Mouse (Mus musculus) limb, embryonic 11.5 days (tissue): ENCODE measurements at regions not wholly inside any gene's neighbourhood (a gene's known extent, or its start where the extent isn't known, plus 50 kb on each side); places are given as distances from the start of the nearest gene placed in this dataset.
A peak's percentile ranks its signal among the peaks of the same experiment; 100 is the strongest.

Experiments used
- ATAC-seq: fragments of 200-750 bp; cut with Nextera tagmentation; 2 replicates; pipeline ENCODE4 v1.8.0; 2017; ENCODE audit warnings: low read depth; ENCODE audit not compliant: insufficient number of reproducible peaks, low FRiP score, low TSS enrichment
- DNase-seq: peaks from one replicate; pipeline ENCODE4 v3.0.0-alpha.2; 2015; ENCODE audit warnings: low spot score
- H3K27ac ChIP-seq: fragments of 300-500 bp; sonication (generic); replicated peaks from 2 replicates; pipeline ENCODE4 v1.5.1; 2014; ENCODE audit warnings: low read depth, mild to moderate bottlenecking, low read length
- H3K27me3 ChIP-seq: fragments of 300-500 bp; sonication (generic); 2 replicates; pipeline ENCODE4 v1.6.1; 2014; ENCODE audit warnings: mild to moderate bottlenecking, low read length, mixed read lengths; ENCODE audit not compliant: control insufficient read depth, insufficient read depth
- H3K36me3 ChIP-seq: fragments of 300-500 bp; sonication (generic); 2 replicates; pipeline ENCODE4 v1.6.1; 2014; ENCODE audit warnings: mild to moderate bottlenecking, low read length, moderate library complexity, mixed read lengths; ENCODE audit not compliant: control insufficient read depth, insufficient read depth
- H3K4me1 ChIP-seq: fragments of 300-500 bp; sonication (generic); 2 replicates; pipeline ENCODE4 v1.6.1; 2014; ENCODE audit warnings: low read length, mixed read lengths; ENCODE audit not compliant: control insufficient read depth, insufficient read depth
- H3K4me2 ChIP-seq: fragments of 300-500 bp; sonication (generic); 2 replicates; pipeline ENCODE4 v1.6.1; 2014; ENCODE audit warnings: low read depth, mild to moderate bottlenecking, moderate library complexity; ENCODE audit not compliant: severe bottlenecking
- H3K4me3 ChIP-seq: fragments of 300-500 bp; sonication (generic); 2 replicates; pipeline ENCODE4 v1.5.1; 2014; ENCODE audit warnings: low read depth, low read length
- H3K9ac ChIP-seq: fragments of 300-500 bp; sonication (generic); 2 replicates; pipeline ENCODE4 v1.6.1; 2014; ENCODE audit warnings: mild to moderate bottlenecking, low read length
- H3K9me3 ChIP-seq: fragments of 300-500 bp; sonication (generic); 2 replicates; pipeline ENCODE4 v1.6.1; 2016; ENCODE audit warnings: low read length; ENCODE audit not compliant: control insufficient read depth
- WGBS: fragments of 180-500 bp; shearing (Covaris S2); extraction: QIAGEN DNeasy Blood & Tissue Kit; methylation state at CpG from one replicate; pipeline ENCODE4 v1.1.7; 2014; 5-methylcytosine and 5-hydroxymethylcytosine counted together

- WGBS: 69% methylated on average over 8 of the region's 8 CpGs
- ATAC-seq (no peak), DNase-seq (no peak)
- 0 out of 2 replicates have a peak, but pooled peaks cover 2% of the 10 kb centered on the region for H3K4me1 ChIP-seq
- H3K27ac ChIP-seq: no peak overlapping the region; the same call in 1 of the 2 replicates
- no peaks in the 10 kb centered on the region for H3K27me3 ChIP-seq
- H3K4me2 ChIP-seq: no peak overlapping the region
- H3K4me3 ChIP-seq: no peak overlapping the region
- H3K36me3 ChIP-seq: no peaks in the 10 kb centered on the region
- no peak overlapping the region for H3K9ac ChIP-seq
- no peaks in the 10 kb centered on the region for H3K9me3 ChIP-seq
These were observed 241.6 kb upstream of the Atp5g3 start for GRCm38 (mm10) chr2:74152534-74153246.

GRCm38 (mm10) chr2:74147193-74147592, 236.1 kb upstream of the Atp5g3 start:
- Histone ChIP-seq H3K27me3 (no peaks in the 10 kb centered on the region), H3K4me3 (no peak overlapping the region), H3K4me1 (no peaks in the 10 kb centered on the region), H3K9me3 (no peaks in the 10 kb centered on the region), H3K9ac (no peak overlapping the region), H3K4me2 (no peak overlapping the region), H3K36me3 (no peaks in the 10 kb centered on the region), H3K27ac (no peak overlapping the region)
- 84% methylated on average over 4 of the region's 4 CpGs for WGBS
- no peak for DNase-seq
- ATAC-seq: no peak

GRCm38 (mm10) chr2:74136624-74137003, 225.5 kb upstream of the Atp5g3 start:
- no peaks in the 10 kb centered on the region for H3K27me3 ChIP-seq
- WGBS: 24% methylated on average over 9 of the region's 9 CpGs

GRCm38 (mm10) chr2:74135963-74136623, 225.0 kb upstream of the Atp5g3 start:
- no peaks in the 10 kb centered on the region for H3K36me3 ChIP-seq
- no peak overlapping the region for H3K4me2 ChIP-seq
- 51% methylated on average over 15 of the region's 15 CpGs for WGBS
- no peaks in the 10 kb centered on the region for H3K9me3 ChIP-seq
- H3K27ac ChIP-seq: no peak overlapping the region
- no peaks in the 10 kb centered on the region for H3K27me3 ChIP-seq
- no peak overlapping the region for H3K4me3 ChIP-seq
- peaks cover 6% of the 10 kb centered on the region; the same call in 1 of the 2 replicates for H3K4me1 ChIP-seq
- H3K9ac ChIP-seq: no peak overlapping the region
- ATAC-seq: no peak
- no peak for DNase-seq

More at GRCm38 (mm10) chr2:74136624-74137003, 225.5 kb upstream of the Atp5g3 start:
- no peaks in the 10 kb centered on the region for H3K36me3 ChIP-seq
- no peak overlapping the region for H3K27ac ChIP-seq
- peaks cover 6% of the 10 kb centered on the region; the same call in 1 of the 2 replicates for H3K4me1 ChIP-seq
- H3K4me2 ChIP-seq: no peak overlapping the region
- no peak for DNase-seq
- no peak for ATAC-seq
- no peak overlapping the region for H3K9ac ChIP-seq
- H3K9me3 ChIP-seq: no peaks in the 10 kb centered on the region
- no peak overlapping the region for H3K4me3 ChIP-seq

- H3K9me3 ChIP-seq: no peaks in the 10 kb centered on the region
- no peak overlapping the region for H3K4me3 ChIP-seq
- H3K9ac ChIP-seq: no peak overlapping the region
- no peaks in the 10 kb centered on the region for H3K36me3 ChIP-seq
- no peak for ATAC-seq
- no peak for DNase-seq
- H3K4me1 ChIP-seq: peaks cover 6% of the 10 kb centered on the region; the same call in 1 of the 2 replicates
- WGBS: 12% methylated on average over 8 of the region's 8 CpGs
- peaks cover 4% of the 10 kb centered on the region; the same call in 1 of the 2 replicates for H3K27me3 ChIP-seq
- no peak overlapping the region for H3K27ac ChIP-seq
- H3K4me2 ChIP-seq: peak overlapping the region; percentile 30; the same call in 1 of the 2 replicates
These were observed 219.0 kb upstream of the Atp5g3 start for GRCm38 (mm10) chr2:74130141-74130588.

GRCm38 (mm10) chr2:74128782-74129538, 217.8 kb upstream of the Atp5g3 start:
- WGBS: under 1% methylated on average over 14 of the region's 14 CpGs
- Histone ChIP-seq H3K36me3 (no peaks in the 10 kb centered on the region), H3K4me1 (peaks cover 6% of the 10 kb centered on the region; the same call in 1 of the 2 replicates), H3K4me3 (no peak overlapping the region; the same call in 1 of the 2 replicates), H3K27ac (no peak overlapping the region), H3K4me2 (peak overlapping the region; percentile 30), H3K9me3 (no peaks in the 10 kb centered on the region), H3K27me3 (peaks cover 4% of the 10 kb centered on the region; the same call in 1 of the 2 replicates), H3K9ac (no peak overlapping the region)
- DNase-seq (peak; percentile 44), ATAC-seq (no peak)

- Histone ChIP-seq H3K4me1 (peaks cover 6% of the 10 kb centered on the region; the same call in 1 of the 2 replicates), H3K4me3 (no peak overlapping the region), H3K4me2 (no peak overlapping the region), H3K9me3 (no peaks in the 10 kb centered on the region), H3K27ac (no peak overlapping the region), H3K9ac (no peak overlapping the region), H3K27me3 (peaks cover 4% of the 10 kb centered on the region; the same call in 1 of the 2 replicates), H3K36me3 (no peaks in the 10 kb centered on the region)
- ATAC-seq: no peak
- WGBS: 75% methylated on average over 4 of the region's 4 CpGs
- DNase-seq: no peak
These were observed 216.0 kb upstream of the Atp5g3 start for GRCm38 (mm10) chr2:74127136-74127535.

- no peak overlapping the region for H3K4me2 ChIP-seq
- 69% methylated on average over 2 of the region's 2 CpGs for WGBS
- no peaks in the 10 kb centered on the region for H3K36me3 ChIP-seq
- no peaks in the 10 kb centered on the region for H3K27me3 ChIP-seq
- DNase-seq (no peak), ATAC-seq (no peak)
- H3K9me3 ChIP-seq: no peaks in the 10 kb centered on the region
- no peak overlapping the region for H3K27ac ChIP-seq
- H3K9ac ChIP-seq: no peak overlapping the region
- no peak overlapping the region for H3K4me3 ChIP-seq
- no peaks in the 10 kb centered on the region for H3K4me1 ChIP-seq
These were observed 213.1 kb upstream of the Atp5g3 start for GRCm38 (mm10) chr2:74124252-74124651.
